Mouse (Mus musculus) cerebellum, postnatal 10 days (tissue): ENCODE results near the gene Pnpla2.

ENCODE experiments used
- DNase-seq, 2 experiments: peaks; one replicate each; pipeline ENCODE4 v3.0.0; 2021; ENCODE audit warnings: mixed read lengths in 2 of 2

The Pnpla2 gene

GRCm38 (mm10) chr7:141468522-141469211 is 13.7 kb downstream of the Pnpla2 start:
- DNase-seq, result peak; percentile 74

GRCm38 (mm10) chr7:141469352-141469751 is 14.4 kb downstream of the Pnpla2 start:
- peak in 1 of 2 experiments; percentile 13 for DNase-seq

GRCm38 (mm10) chr7:141469901-141470636 is 15.1 kb downstream of the Pnpla2 start:
- peak in 1 of 2 experiments; percentile 10 for DNase-seq

GRCm38 (mm10) chr7:141470637-141470944 is 15.6 kb downstream of the Pnpla2 start:
- no peak for DNase-seq

GRCm38 (mm10) chr7:141471236-141471635 is 16.2 kb downstream of the Pnpla2 start:
- DNase-seq, result no peak

GRCm38 (mm10) chr7:141472226-141472625 is 17.2 kb downstream of the Pnpla2 start:
- DNase-seq, result no peak

GRCm38 (mm10) chr7:141472763-141473162 is 17.8 kb downstream of the Pnpla2 start:
- peak in 1 of 2 experiments; percentile 22 for DNase-seq

GRCm38 (mm10) chr7:141474160-141474559 is 19.2 kb downstream of the Pnpla2 start:
- peak in 1 of 2 experiments; percentile 12 for DNase-seq

- DNase-seq, result peak; percentile 93 to 94
Observed at GRCm38 (mm10) chr7:141475011-141475804, 20.2 kb downstream of the Pnpla2 start, which contains the start of the genes Polr2l and Tspan4. TSS of gene Polr2l (minus strand) at chr7:141475132. TSS of gene Tspan4 (plus strand) at chr7:141475240.

GRCm38 (mm10) chr7:141475805-141476158 is 20.8 kb downstream of the Pnpla2 start:
- peak in 1 of 2 experiments; percentile 49 for DNase-seq

- peak; percentile 62 to 63 for DNase-seq
Observed at GRCm38 (mm10) chr7:141476226-141476980, 21.4 kb downstream of the Pnpla2 start.

- DNase-seq, result peak in 1 of 2 experiments; percentile 31
Observed at GRCm38 (mm10) chr7:141476981-141477370, 22.0 kb downstream of the Pnpla2 start.

- no peak for DNase-seq
Observed at GRCm38 (mm10) chr7:141477578-141478269, 22.7 kb downstream of the Pnpla2 start.

- no peak for DNase-seq
Observed at GRCm38 (mm10) chr7:141478270-141478748, 23.3 kb downstream of the Pnpla2 start.

GRCm38 (mm10) chr7:141480842-141481497 is 26.0 kb downstream of the Pnpla2 start:
- peak; percentile 86 to 89 for DNase-seq

- peak; percentile 94 to 96 for DNase-seq
Observed at GRCm38 (mm10) chr7:141481498-141482401, 26.8 kb downstream of the Pnpla2 start.

- peak; percentile 59 to 66 for DNase-seq
Observed at GRCm38 (mm10) chr7:141482531-141483024, 27.6 kb downstream of the Pnpla2 start.

GRCm38 (mm10) chr7:141483114-141483653 is 28.2 kb downstream of the Pnpla2 start:
- peak; percentile 28 to 51 for DNase-seq
